Mouse (Mus musculus) kidney, adult 8-10 months (tissue): ENCODE data around the gene Tubb3.
A peak's percentile ranks its signal among the peaks of the same experiment; 100 is the strongest.

Experiments
- DNase-seq, 2 experiments: peaks; one replicate each; pipeline ENCODE4 v3.0.0; 2022

The Tubb3 gene

GRCm38 (mm10) chr8:123411246-123411645, at the start of gene Tubb3:
Tubb3 (plus strand) TSS chr8:123411424.
- no peak for DNase-seq

- peak; percentile 94 to 96 for DNase-seq
Measured at GRCm38 (mm10) chr8:123373403-123374238, 37.6 kb upstream of the Tubb3 start, which contains the start of gene Tcf25. Tcf25 (plus strand) TSS chr8:123373753.

GRCm38 (mm10) chr8:123374239-123374578, 37.0 kb upstream of the Tubb3 start:
- DNase-seq, result peak; percentile 90 to 93

- DNase-seq, result no peak
Measured at GRCm38 (mm10) chr8:123375701-123376100, 35.5 kb upstream of the Tubb3 start.

GRCm38 (mm10) chr8:123376106-123376505, 35.1 kb upstream of the Tubb3 start:
- DNase-seq, result no peak

- DNase-seq, result no peak
Measured at GRCm38 (mm10) chr8:123381711-123382110, 29.5 kb upstream of the Tubb3 start.

- DNase-seq, result no peak
Measured at GRCm38 (mm10) chr8:123382516-123382915, 28.7 kb upstream of the Tubb3 start.

- DNase-seq, result peak in 1 of 2 experiments; percentile 24
Measured at GRCm38 (mm10) chr8:123384883-123385540, 26.2 kb upstream of the Tubb3 start.

GRCm38 (mm10) chr8:123387041-123387440, 24.2 kb upstream of the Tubb3 start:
- DNase-seq, result no peak

GRCm38 (mm10) chr8:123387801-123388200, 23.4 kb upstream of the Tubb3 start:
- DNase-seq, result no peak

GRCm38 (mm10) chr8:123389026-123389425, 22.2 kb upstream of the Tubb3 start:
- peak; percentile 51 for DNase-seq

- no peak for DNase-seq
Measured at GRCm38 (mm10) chr8:123398308-123398707, 12.9 kb upstream of the Tubb3 start.

- DNase-seq, result no peak
Measured at GRCm38 (mm10) chr8:123401936-123402335, 9.3 kb upstream of the Tubb3 start.

GRCm38 (mm10) chr8:123402730-123403326, 8.4 kb upstream of the Tubb3 start:
- DNase-seq, result no peak

GRCm38 (mm10) chr8:123404521-123404920, 6.7 kb upstream of the Tubb3 start:
- DNase-seq, result no peak

GRCm38 (mm10) chr8:123406786-123407185, 4.4 kb upstream of the Tubb3 start, which contains the start of gene Mc1r:
Mc1r (plus strand) TSS chr8:123407107.
- DNase-seq, result peak; percentile 49 to 67

- DNase-seq, result no peak
Measured at GRCm38 (mm10) chr8:123407612-123408011, 3.6 kb upstream of the Tubb3 start.

GRCm38 (mm10) chr8:123408586-123409544, 2.4 kb upstream of the Tubb3 start:
- no peak for DNase-seq

- no peak for DNase-seq
Measured at GRCm38 (mm10) chr8:123410049-123410587, 1.1 kb upstream of the Tubb3 start.

GRCm38 (mm10) chr8:123410788-123411187, 436 bp upstream of the Tubb3 start:
- DNase-seq, result no peak

GRCm38 (mm10) chr8:123411781-123412327, 630 bp downstream of the Tubb3 start:
- DNase-seq, result no peak
